Mouse (Mus musculus) embryonic fibroblast, embryonic 13.5 days (primary cell): ENCODE results near the gene Med12.

Experiments
- CTCF ChIP-seq: IDR thresholded peaks from 2 replicates; pipeline ENCODE4 v1.5.1; 2011; ENCODE audit warnings: mild to moderate bottlenecking, control low read depth, low read length, moderate library complexity, borderline replicate concordance; ENCODE audit not compliant: insufficient read depth
- POLR2A ChIP-seq: IDR thresholded peaks from 2 replicates; pipeline ENCODE4 v1.6.1; 2011; ENCODE audit warnings: low read depth, mild to moderate bottlenecking, control low read depth, low read length, moderate library complexity

GRCm38 (mm10) chrX:101332031-101332374, 58.2 kb downstream of the Med12 start:
- TF ChIP-seq CTCF (no peak), POLR2A (no peak)
